Mouse (Mus musculus) cerebellum, postnatal 10 days (tissue): Measurements from ENCODE around the gene Fam122a.

ENCODE experiments used
- DNase-seq, 2 experiments: peaks; one replicate each; pipeline ENCODE4 v3.0.0; 2021; ENCODE audit warnings: mixed read lengths in 2 of 2

Fam122a gene

GRCm38 (mm10) chr19:24427258-24427657 is 49.9 kb downstream of the Fam122a start:
- no peak for DNase-seq

GRCm38 (mm10) chr19:24426759-24427181 is 50.4 kb downstream of the Fam122a start:
- DNase-seq, result no peak
